Mouse (Mus musculus): Measurements from ENCODE around the gene Yjefn3. TPM values are rescaled to one million over a fixed set of nuclear protein-coding genes. Genes with fewer than 3 reads are reported as not detected.

The Yjefn3 gene
- not detected for total RNA-seq (2023)

GRCm38 (mm10) chr8:69902163-69903062, at the start of gene Yjefn3, which contains the start of the genes Tssk6 and Ndufa13:
TSS of gene Yjefn3 (minus strand) at chr8:69902712.
TSS of gene Tssk6 (plus strand) at chr8:69902184.
TSS of gene Ndufa13 (minus strand) at chr8:69902558.

DNA sequence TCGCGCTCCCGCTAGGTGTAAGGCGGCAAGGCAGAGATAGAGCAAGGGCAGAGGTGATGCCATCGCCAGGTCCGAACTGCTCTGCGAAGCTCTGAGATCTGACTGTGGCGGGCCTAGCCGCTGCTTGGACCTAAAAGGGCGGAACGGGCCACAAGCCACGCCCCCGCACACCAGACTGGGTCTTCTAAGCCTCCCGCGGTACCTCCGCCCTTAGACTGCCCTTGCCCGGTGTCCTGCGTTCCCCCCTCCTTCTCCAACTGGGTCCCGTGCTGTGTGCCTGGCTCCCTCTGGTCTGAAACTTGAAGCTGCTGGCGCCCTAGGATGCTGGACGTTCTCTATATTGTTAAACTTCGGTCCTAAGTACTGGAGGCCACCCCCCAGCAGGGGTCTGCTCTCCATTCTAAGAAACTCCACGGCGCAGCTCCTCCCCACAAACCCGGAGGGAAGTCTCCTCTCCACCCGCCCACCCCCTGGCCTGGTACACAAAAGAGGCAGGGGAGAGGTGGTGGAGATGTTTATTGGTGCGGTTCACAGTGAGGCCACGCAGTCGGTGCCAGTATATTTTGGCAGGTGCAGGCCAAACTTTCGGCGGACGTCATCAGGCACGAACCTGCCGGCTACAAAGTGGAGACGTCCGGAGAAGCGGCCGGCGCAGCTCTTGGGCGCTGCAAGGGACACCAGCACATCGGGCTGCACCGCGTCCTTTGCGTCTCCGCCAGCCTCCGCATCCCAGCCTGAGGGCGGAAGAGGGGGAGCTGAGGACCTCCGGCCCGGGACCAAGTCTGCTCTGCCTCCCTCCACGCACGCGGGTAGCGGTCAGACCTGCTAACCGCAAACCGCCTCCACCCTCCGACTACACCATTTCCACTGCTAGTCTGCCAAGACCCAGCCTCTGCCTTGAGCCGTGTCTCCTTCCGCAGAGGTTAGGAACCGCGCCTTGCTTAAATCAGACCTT, 14.9 kb downstream of the Yjefn3 start, which contains the start of gene Cilp2:
TSS of gene Cilp2 (minus strand) at position 399 of the 955 bp plus-strand sequence.

Other genes starting within 250 kb of the Yjefn3 start
- 0.58 TPM for gene Zfp964, start 248.2 kb downstream of the Yjefn3 start, total RNA-seq (2023)
- gene Zfp869, start 192.0 kb downstream of the Yjefn3 start, total RNA-seq (2023), result 81.4 TPM
- 4.0 TPM for gene Zfp963, start 152.7 kb downstream of the Yjefn3 start, total RNA-seq (2023)
- gene Gm20422, start 127.8 kb downstream of the Yjefn3 start, total RNA-seq (2023), result 1.7 TPM
- 66.7 TPM for gene Atp13a1, start 111.5 kb downstream of the Yjefn3 start, total RNA-seq (2023)
- 32.3 TPM for gene Zfp866, start 111.5 kb downstream of the Yjefn3 start, total RNA-seq (2023)
- gene Gmip, start 94.0 kb downstream of the Yjefn3 start, total RNA-seq (2023), result 220 TPM
- 2.7 TPM for gene Lpar2, start 80.3 kb downstream of the Yjefn3 start, total RNA-seq (2023)
- gene Pbx4, start 70.2 kb downstream of the Yjefn3 start, total RNA-seq (2023), result 4.5 TPM
- not detected for gene Cilp2, start 15.0 kb downstream of the Yjefn3 start, total RNA-seq (2023)
- gene Tssk6, start 528 bp downstream of the Yjefn3 start, total RNA-seq (2023), result 0.52 TPM
- gene Ndufa13, start 154 bp downstream of the Yjefn3 start, total RNA-seq (2023), result 54.0 TPM
- gene Gatad2a, start 93.7 kb upstream of the Yjefn3 start, total RNA-seq (2023), result 132 TPM
- gene Mau2, start 140.0 kb upstream of the Yjefn3 start, total RNA-seq (2023), result 121 TPM
- 50.4 TPM for gene Sugp1, start 140.1 kb upstream of the Yjefn3 start, total RNA-seq (2023)
- not detected for gene Tm6sf2, start 170.2 kb upstream of the Yjefn3 start, total RNA-seq (2023)
- gene Hapln4, start 180.7 kb upstream of the Yjefn3 start, total RNA-seq (2023), result not detected
- gene Ncan, start 218.2 kb upstream of the Yjefn3 start, total RNA-seq (2023), result not detected
- gene Nr2c2ap, start 228.6 kb upstream of the Yjefn3 start, total RNA-seq (2023), result 32.8 TPM
- gene Rfxank, start 236.4 kb upstream of the Yjefn3 start, total RNA-seq (2023), result 24.6 TPM
- gene Borcs8, start 236.8 kb upstream of the Yjefn3 start, total RNA-seq (2023), result 55.0 TPM
- 3.0 TPM for gene Mef2b, start 237.0 kb upstream of the Yjefn3 start, total RNA-seq (2023)

All from CD8-positive naive resting alpha-beta T cell, adult 57 days (primary cell).